Comparison of ENCODE assay signal across 10 mouse cellular contexts in genomic region chr9:114770224-114770623, GRCm38 (mm10). TPM values are rescaled to one million over a fixed set of nuclear protein-coding genes. Genes with fewer than 3 reads are reported as not detected.
DNase-seq lines count a peak whose midpoint lies in the region; ATAC-seq lines count a peak whose summit lies in the region.
"Had no signal": no experiment of that assay in that cellular context is flagged by ENCODE, and none has a peak within 500 bp of the region (broad histone marks: within the 10 kb centered on the region; RNA-seq: fewer than 3 reads in every experiment).

No protein-coding gene starts in this region.

- ATAC-seq in activated CD4-positive, CD25-positive, alpha-beta regulatory T cell, adult 4 months: peak; percentile 87

- peak; percentile 46 to 59 for DNase-seq in lung, adult 18-20 months
- no peak for DNase-seq in lung, postnatal 25 days (ENCODE audit: low spot score)
- peak; percentile 49 to 54 for DNase-seq in lung, postnatal 4 days
- peak; percentile 51 for DNase-seq in thymus, postnatal 25 days
- no peak for DNase-seq in layer of hippocampus, postnatal 10 days (ENCODE audit: low spot score in 2 of 2)
- DNase-seq in right cerebral cortex, postnatal 4 days: no peak
- DNase-seq in spleen, postnatal 14 days (ENCODE audit: low spot score in 2 of 2): no peak
- DNase-seq: cerebellum, adult 9-11 months; kidney, postnatal 10 days had no signal

RNA-seq across cellular contexts. Expression of gene Cmtm7, which starts 11.4 kb away (rescaled TPM):
- 100 to 1,000 TPM in 1 of 2 experiments, 10 to 100 TPM in 1; 90.6 to 114 TPM for polyA plus RNA-seq in activated CD4-positive, CD25-positive, alpha-beta regulatory T cell, adult 4 months (2017; shearing (Covaris generic))
- total RNA-seq in layer of hippocampus, postnatal 10 days (2021): 1 to 10 TPM; 5.4 to 6.5 TPM

RNA-seq across cellular contexts. Expression of gene Cmtm6, which starts 39.3 kb away (rescaled TPM):
- 10 to 100 TPM; 77.1 to 88.5 TPM for polyA plus RNA-seq in activated CD4-positive, CD25-positive, alpha-beta regulatory T cell, adult 4 months (2017; shearing (Covaris generic))
- total RNA-seq in layer of hippocampus, postnatal 10 days (2021): 10 to 100 TPM; 26.3 to 30.5 TPM

Comparison
In these comparisons a context has a peak if more than half of its experiments do, and no peak if none do; other contexts are left out.
1. DNase-seq: peak in lung, adult 18-20 months (2 of 2), lung, postnatal 4 days (2 of 2) and thymus, postnatal 25 days (single experiment); none in lung, postnatal 25 days (single experiment), layer of hippocampus, postnatal 10 days (0 of 2), right cerebral cortex, postnatal 4 days (single experiment) and spleen, postnatal 14 days (0 of 2).